Mouse (Mus musculus) heart, embryonic 16.5 days (tissue): ENCODE results near the gene Zfp775. TPM values are rescaled to one million over a fixed set of nuclear protein-coding genes. Genes with fewer than 3 reads are reported as not detected.
"Not testable (repeated sequence)": the region's sequence is repeated elsewhere in the genome, so short reads cannot be mapped to it uniquely, and the experiment has no call there.

Experiments
- ATAC-seq: fragments of 200-750 bp; cut with Nextera tagmentation; replicated peaks from 2 replicates; pipeline ENCODE4 v1.8.0; 2017; ENCODE audit warnings: moderate number of reproducible peaks; ENCODE audit not compliant: insufficient read depth, low FRiP score; ENCODE audit errors: extremely low read depth
- H3K27ac ChIP-seq: fragments of 300-500 bp; sonication (generic); 2 replicates; pipeline ENCODE4 v1.5.1; 2014; ENCODE audit warnings: mild to moderate bottlenecking, low read length, control low read depth, moderate library complexity
- H3K27me3 ChIP-seq: fragments of 300-500 bp; sonication (generic); 2 replicates; pipeline ENCODE4 v1.6.1; 2014; ENCODE audit warnings: low read length, mixed read lengths; ENCODE audit not compliant: control insufficient read depth, insufficient read depth
- H3K36me3 ChIP-seq: fragments of 300-500 bp; sonication (generic); 2 replicates; pipeline ENCODE4 v1.6.1; 2014; ENCODE audit not compliant: control insufficient read depth, insufficient read depth
- H3K4me1 ChIP-seq: fragments of 300-500 bp; sonication (generic); 2 replicates; pipeline ENCODE4 v1.6.1; 2014; ENCODE audit warnings: low read length, mixed read lengths; ENCODE audit not compliant: control insufficient read depth, insufficient read depth
- H3K4me2 ChIP-seq: fragments of 300-500 bp; sonication (generic); 2 replicates; pipeline ENCODE4 v1.6.1; 2014; ENCODE audit warnings: low read depth, mild to moderate bottlenecking, control low read depth, low read length
- H3K4me3 ChIP-seq: fragments of 300-500 bp; sonication (generic); 2 replicates; pipeline ENCODE4 v1.5.1; 2014; ENCODE audit warnings: mild to moderate bottlenecking, control low read depth, low read length
- H3K9ac ChIP-seq: fragments of 300-500 bp; sonication (generic); 2 replicates; pipeline ENCODE4 v1.6.1; 2014; ENCODE audit warnings: low read length, control low read depth
- H3K9me3 ChIP-seq: fragments of 300-500 bp; sonication (generic); replicated peaks from 2 replicates; pipeline ENCODE4 v1.6.1; 2016; ENCODE audit warnings: low read length; ENCODE audit not compliant: control insufficient read depth
- WGBS: fragments of 180-500 bp; shearing (Covaris S2); extraction: QIAGEN DNeasy Blood & Tissue Kit; methylation state at CpG from one replicate; pipeline ENCODE4 v1.1.7; 2014; 5-methylcytosine and 5-hydroxymethylcytosine counted together
- polyA plus RNA-seq: library from polyadenylated mRNA; unstranded; fragments of >200 nt; fragmentation: Nextera tagmentation; extraction: Ambion mirVana; gene quantifications from 2 replicates; pipeline ENCODE4 v1.2.1, GENCODE M21; 2015

Zfp775 gene
- polyA plus RNA-seq, 1 experiment from 2014 or later: 6.2 TPM

DNA sequence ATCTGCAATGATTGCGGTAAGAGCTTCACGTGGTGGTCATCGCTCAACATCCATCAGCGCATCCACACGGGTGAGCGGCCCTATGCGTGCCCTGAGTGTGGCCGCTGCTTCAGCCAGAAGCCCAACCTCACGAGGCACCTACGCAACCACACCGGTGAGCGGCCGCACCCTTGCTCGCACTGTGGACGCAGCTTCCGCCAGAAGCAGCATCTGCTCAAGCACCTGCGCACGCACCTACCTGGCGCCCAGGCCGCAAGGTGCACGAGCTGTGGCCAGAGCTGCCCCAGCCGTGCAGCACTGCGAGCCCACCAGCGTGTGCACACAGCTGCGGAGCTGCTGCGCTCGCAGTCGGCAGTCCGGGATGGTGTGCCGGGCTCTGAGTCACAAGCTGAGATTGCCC, 18.2 kb downstream of the Zfp775 start:
- no peak overlapping the region for H3K9ac ChIP-seq
- no peaks in the 10 kb centered on the region for H3K4me1 ChIP-seq
- no peaks in the 10 kb centered on the region for H3K9me3 ChIP-seq
- no peak overlapping the region for H3K27ac ChIP-seq
- no peak for ATAC-seq
- 94% methylated on average over 30 of the region's 30 CpGs for WGBS
- H3K36me3 ChIP-seq: peaks cover 26% of the 10 kb centered on the region
- no peaks in the 10 kb centered on the region for H3K27me3 ChIP-seq
- H3K4me3 ChIP-seq: no peak overlapping the region
- H3K4me2 ChIP-seq: no peak overlapping the region

DNA sequence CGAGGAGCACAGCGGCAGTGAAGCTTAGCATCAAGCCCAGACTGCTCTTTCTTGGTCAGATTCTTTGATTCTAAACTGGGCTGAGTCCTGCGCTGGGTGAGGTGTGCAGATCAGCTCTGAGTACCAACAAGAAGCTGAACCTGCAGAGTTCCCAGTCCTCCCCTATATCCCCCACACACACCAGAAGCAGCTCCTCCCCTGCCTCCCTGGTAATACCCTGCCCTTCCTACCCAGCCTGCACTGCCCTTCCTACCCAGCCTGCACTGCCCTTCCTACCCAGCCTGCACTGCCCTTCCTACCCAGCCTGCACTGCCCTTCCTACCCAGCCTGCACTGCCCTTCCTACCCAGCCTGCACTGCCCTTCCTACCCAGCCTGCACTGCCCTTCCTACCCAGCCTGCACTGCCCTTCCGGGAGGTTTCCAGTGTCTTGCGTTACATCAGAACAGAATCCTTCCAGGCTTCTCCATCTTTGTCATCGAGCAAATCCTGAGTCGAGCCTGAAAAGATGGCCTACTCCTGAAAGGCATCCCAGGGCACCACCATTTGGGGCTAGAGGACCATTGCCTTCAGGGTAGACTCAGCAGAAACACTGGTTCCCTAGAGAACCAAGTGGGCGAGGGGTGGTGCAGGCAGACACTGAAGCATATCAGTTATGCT, 20.5 kb downstream of the Zfp775 start:
- peaks cover 26% of the 10 kb centered on the region for H3K36me3 ChIP-seq
- not testable (repeated sequence) for H3K9ac ChIP-seq, H3K4me1 ChIP-seq, H3K27ac ChIP-seq, H3K9me3 ChIP-seq, H3K27me3 ChIP-seq, H3K4me3 ChIP-seq, H3K4me2 ChIP-seq, ATAC-seq
- 86% methylated on average over 8 of the region's 8 CpGs for WGBS

DNA sequence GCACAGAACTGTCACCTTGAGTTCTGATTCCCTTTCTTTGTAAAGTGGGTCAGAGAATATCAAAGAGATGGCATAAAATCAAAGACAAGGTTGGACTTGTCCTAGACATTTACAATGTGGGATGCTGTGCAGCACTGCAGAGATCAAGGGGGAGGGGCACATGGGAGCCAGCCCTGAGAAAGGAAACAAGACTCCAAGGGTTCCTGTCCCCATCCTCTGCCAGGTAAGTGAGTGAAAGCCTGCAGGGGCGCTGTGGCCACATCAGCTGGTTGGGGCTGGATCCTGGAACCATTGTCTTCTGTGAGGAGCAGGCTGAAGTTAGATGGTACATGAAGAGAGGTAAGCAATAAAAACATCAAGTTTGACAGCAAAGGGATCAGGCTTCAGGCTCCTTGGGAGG, 21.6 kb downstream of the Zfp775 start:
- no peaks in the 10 kb centered on the region for H3K9me3 ChIP-seq
- H3K4me2 ChIP-seq: no peak overlapping the region
- 43% methylated on average over 1 of the region's 1 CpGs for WGBS
- ATAC-seq: no peak
- H3K4me1 ChIP-seq: peaks cover 3% of the 10 kb centered on the region; the same call in 1 of the 2 replicates
- no peak overlapping the region for H3K27ac ChIP-seq
- H3K27me3 ChIP-seq: peaks cover 7% of the 10 kb centered on the region
- H3K4me3 ChIP-seq: no peak overlapping the region
- H3K9ac ChIP-seq: no peak overlapping the region
- H3K36me3 ChIP-seq: peaks cover 20% of the 10 kb centered on the region

DNA sequence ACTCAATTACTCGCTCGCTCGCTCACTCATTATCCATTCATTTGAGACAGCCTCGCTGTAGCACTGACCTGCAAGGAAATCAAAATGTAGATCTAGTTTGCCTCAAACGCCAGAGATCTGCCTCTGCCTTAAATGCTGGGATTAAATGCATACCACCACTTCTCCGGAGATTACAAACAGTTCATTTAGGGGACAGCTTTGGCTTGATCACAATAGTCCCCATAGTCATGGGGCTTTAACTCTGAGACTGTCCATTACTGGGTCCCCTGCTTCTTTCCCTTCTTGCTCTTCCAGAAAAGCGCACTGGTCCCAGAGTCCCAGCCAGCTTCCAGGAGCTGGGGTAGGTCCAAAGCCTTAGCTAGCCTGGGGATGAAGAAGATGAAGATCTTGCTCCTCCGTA, 24.6 kb downstream of the Zfp775 start, which contains the start of gene AI854703:
TSS of gene AI854703 (plus strand) at position 301 of the 400 bp plus-strand sequence.
- H3K4me1 ChIP-seq: peaks cover 5% of the 10 kb centered on the region; the same call in 1 of the 2 replicates
- H3K27me3 ChIP-seq: peaks cover 19% of the 10 kb centered on the region
- no peak for ATAC-seq
- peak within 1 kb of the TSS; percentile 56 for H3K9ac ChIP-seq
- H3K27ac ChIP-seq: no peak within 1 kb of the TSS
- H3K9me3 ChIP-seq: no peaks in the 10 kb centered on the region
- no peaks in the 10 kb centered on the region for H3K36me3 ChIP-seq
- WGBS: 39% methylated on average over 8 of the region's 8 CpGs
- peak within 1 kb of the TSS; percentile 66 for H3K4me2 ChIP-seq
- H3K4me3 ChIP-seq: peak within 1 kb of the TSS; percentile 50

DNA sequence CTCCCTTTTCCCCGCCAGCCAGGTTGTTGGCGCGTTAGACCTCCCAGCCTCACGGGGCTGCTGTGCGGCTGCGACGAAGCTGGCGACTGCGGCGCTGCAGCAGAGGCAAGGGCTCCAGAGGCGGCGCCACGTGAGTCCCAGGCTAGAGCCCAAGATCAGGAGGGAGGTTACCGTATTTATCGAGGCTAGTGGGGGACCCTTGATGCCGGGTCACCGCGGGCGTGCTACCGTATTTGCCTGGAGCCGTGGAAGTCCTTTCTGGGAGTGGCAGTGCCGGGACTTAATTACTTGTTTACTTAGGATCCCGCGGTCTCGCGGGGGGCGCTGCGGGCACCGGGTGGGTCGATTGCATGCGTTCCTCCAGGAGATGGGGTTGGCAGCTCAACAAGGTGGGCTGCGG, 25.1 kb downstream of the Zfp775 start:
- Histone ChIP-seq H3K27ac (no peak overlapping the region), H3K36me3 (no peaks in the 10 kb centered on the region), H3K4me2 (peak overlapping the region; percentile 66), H3K9ac (peak overlapping the region; percentile 56), H3K4me1 (peaks cover 5% of the 10 kb centered on the region; the same call in 1 of the 2 replicates), H3K4me3 (peak overlapping the region; percentile 50), H3K9me3 (no peaks in the 10 kb centered on the region), H3K27me3 (peaks cover 19% of the 10 kb centered on the region)
- under 1% methylated on average over 32 of the region's 32 CpGs for WGBS
- no peak for ATAC-seq

DNA sequence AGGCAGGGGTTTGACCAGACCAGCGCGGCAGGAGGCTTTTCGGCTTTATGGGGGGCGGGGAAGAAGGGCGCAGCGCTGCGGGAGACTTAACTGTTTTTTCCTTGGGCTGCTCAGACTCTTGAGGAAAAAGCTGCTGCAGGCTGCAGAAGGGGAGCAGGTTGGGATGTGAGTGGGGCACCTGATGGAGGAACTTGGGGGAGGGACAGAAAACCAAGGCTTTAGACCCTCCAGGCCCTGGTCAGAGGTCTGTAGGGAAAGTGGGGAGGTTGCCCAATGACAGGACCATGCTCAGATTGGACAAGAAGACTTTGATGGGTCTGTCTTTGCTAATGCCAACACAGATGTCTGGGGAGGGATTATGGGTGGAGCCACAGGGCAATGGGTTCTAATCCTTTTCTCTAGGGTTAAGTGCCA, 25.7 kb downstream of the Zfp775 start:
- Histone ChIP-seq H3K9ac (peak overlapping the region; percentile 56), H3K4me2 (peak overlapping the region; percentile 66), H3K27me3 (peaks cover 19% of the 10 kb centered on the region), H3K36me3 (no peaks in the 10 kb centered on the region), H3K27ac (no peak overlapping the region), H3K4me1 (peaks cover 5% of the 10 kb centered on the region; the same call in 1 of the 2 replicates), H3K9me3 (no peaks in the 10 kb centered on the region), H3K4me3 (peak overlapping the region; percentile 50)
- no peak for ATAC-seq
- WGBS: 16% methylated on average over 7 of the region's 7 CpGs

DNA sequence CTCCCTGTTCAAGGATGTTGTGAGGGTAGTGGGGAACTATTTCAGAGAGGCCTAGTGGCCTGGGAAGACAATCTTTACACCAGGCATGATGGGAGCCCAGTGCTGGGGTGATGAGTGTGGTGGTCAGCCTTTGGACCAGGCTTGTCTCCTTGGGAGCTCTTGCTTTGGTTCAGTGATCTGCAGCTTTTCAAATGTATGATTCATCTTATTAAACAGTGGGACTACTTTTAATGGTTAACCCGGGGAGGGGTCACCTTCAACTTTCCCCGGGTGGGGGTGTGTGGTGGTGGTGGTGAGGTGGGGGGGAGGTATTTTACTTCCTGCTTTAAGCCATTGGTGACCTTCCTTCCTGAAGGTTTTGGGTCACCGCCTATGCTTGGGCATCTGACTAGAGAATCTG, 26.5 kb downstream of the Zfp775 start:
- H3K9ac ChIP-seq: no peak overlapping the region
- no peaks in the 10 kb centered on the region for H3K36me3 ChIP-seq
- H3K4me1 ChIP-seq: peaks cover 5% of the 10 kb centered on the region; the same call in 1 of the 2 replicates
- no peak for ATAC-seq
- peaks cover 19% of the 10 kb centered on the region for H3K27me3 ChIP-seq
- H3K27ac ChIP-seq: no peak overlapping the region
- no peak overlapping the region for H3K4me2 ChIP-seq
- H3K9me3 ChIP-seq: no peaks in the 10 kb centered on the region
- no peak overlapping the region for H3K4me3 ChIP-seq
- WGBS: 70% methylated on average over 3 of the region's 3 CpGs

DNA sequence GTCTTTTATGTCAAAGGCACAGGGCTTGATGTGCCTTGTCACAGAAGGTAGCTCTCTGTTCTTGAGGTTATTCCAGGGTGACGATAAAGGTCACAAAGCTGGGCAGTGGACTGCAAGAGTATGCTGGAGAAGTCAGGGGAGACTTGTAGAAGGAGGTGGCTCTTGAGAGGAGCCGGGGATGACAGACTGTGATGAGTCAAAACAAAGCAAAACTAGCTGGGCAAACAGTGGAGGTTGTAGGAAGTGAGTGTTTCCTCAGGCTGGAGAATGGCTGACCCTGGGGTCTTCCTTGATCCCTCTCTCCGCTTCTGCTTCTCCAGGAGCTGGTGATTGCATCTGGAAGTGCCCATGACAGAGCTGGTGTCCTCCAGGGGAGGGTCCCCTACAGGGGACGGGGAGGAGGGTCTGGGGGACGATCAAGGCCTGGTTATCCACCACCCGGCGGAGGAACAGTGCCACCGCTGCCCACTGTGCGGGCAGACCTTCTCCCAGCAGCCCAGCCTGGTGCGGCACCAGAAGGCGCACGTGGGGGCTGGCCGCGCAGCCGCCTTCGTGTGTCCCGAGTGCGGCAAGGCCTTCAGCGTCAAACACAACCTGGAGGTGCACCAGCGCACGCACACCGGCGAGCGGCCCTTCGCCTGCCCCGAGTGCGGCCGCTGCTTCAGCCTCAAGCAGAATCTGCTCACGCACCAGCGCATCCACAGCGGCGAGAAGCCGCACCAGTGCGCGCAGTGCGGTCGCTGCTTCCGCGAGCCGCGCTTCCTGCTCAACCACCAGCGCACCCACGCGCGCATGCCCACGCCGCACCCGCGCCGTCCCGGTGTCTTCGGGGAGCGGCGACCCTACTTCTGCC, 27.2 kb downstream of the Zfp775 start:
- Histone ChIP-seq H3K9ac (peak overlapping the region; percentile 73), H3K4me3 (peak overlapping the region; percentile 58), H3K36me3 (no peaks in the 10 kb centered on the region), H3K27me3 (peaks cover 19% of the 10 kb centered on the region), H3K4me2 (peak overlapping the region; percentile 96), H3K4me1 (peaks cover 5% of the 10 kb centered on the region; the same call in 1 of the 2 replicates), H3K27ac (no peak overlapping the region), H3K9me3 (no peaks in the 10 kb centered on the region)
- 4% methylated on average over 54 of the region's 54 CpGs for WGBS
- ATAC-seq: no peak

DNA sequence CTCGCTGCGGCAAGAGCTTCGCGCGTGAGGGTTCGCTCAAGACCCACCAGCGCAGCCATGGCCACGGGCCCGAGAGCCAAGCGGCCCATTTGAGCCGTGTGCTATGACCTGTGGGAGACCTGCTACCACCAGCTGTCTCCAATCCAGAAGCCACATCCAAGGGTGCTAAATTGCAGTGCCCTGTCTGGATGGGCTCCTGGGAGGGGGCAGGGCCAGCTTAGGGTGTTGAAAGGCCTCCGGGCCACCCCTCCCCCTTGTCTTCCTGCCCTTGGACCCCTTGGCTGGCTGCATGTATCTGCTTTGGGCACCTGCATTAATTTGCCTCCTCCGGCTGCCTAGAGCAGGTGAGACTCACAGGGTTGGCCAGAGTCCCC, 27.8 kb downstream of the Zfp775 start:
- ATAC-seq: no peak
- Histone ChIP-seq H3K36me3 (no peaks in the 10 kb centered on the region), H3K4me2 (peak overlapping the region; percentile 96), H3K27ac (no peak overlapping the region), H3K9me3 (no peaks in the 10 kb centered on the region), H3K4me3 (peak overlapping the region; percentile 58), H3K9ac (peak overlapping the region; percentile 73), H3K4me1 (peaks cover 5% of the 10 kb centered on the region; the same call in 1 of the 2 replicates), H3K27me3 (peaks cover 19% of the 10 kb centered on the region)
- 8% methylated on average over 13 of the region's 13 CpGs for WGBS
